Mouse (Mus musculus): ENCODE measurements around the gene Sycp2l. TPM values are rescaled to one million over a fixed set of nuclear protein-coding genes. Genes with fewer than 3 reads are reported as not detected.
A peak's percentile ranks its signal among the peaks of the same experiment; 100 is the strongest.

Sycp2l gene
- polyA plus RNA-seq, 1 experiment = 0.37 TPM

- Histone ChIP-seq H3K27ac (ENCODE audit: insufficient read depth, low read length) (no peak overlapping the region), H3K4me3 (ENCODE audit: low read depth, low read length) (no peak overlapping the region), H3K4me1 (ENCODE audit: control insufficient read depth, insufficient read depth, low read length) (no peaks in the 10 kb centered on the region), H3K9me3 (replicated peaks; ENCODE audit: control insufficient read depth, insufficient read depth, low read length, poor library complexity, severe bottlenecking) (no peaks in the 10 kb centered on the region), H3K27me3 (ENCODE audit: control insufficient read depth, insufficient read depth, low read length, poor library complexity, severe bottlenecking) (no peaks in the 10 kb centered on the region), H3K36me3 (ENCODE audit: control insufficient read depth, insufficient read depth, low read length, poor library complexity, severe bottlenecking) (no peaks in the 10 kb centered on the region), H3K9ac (ENCODE audit: low read depth, poor library complexity, severe bottlenecking) (no peak overlapping the region)
- no peak for TF ChIP-seq POLR2A (IDR thresholded peaks at IDR 0.05; ENCODE audit: insufficient read depth, low read length)
- TF ChIP-seq EP300 (IDR thresholded peaks at IDR 0.05; ENCODE audit: insufficient read depth, low read depth, low read length) = no peak
- TF ChIP-seq CTCF (IDR thresholded peaks at IDR 0.05; ENCODE audit: low read depth, low read length) = no peak
These were observed 97.2 kb downstream of the Sycp2l start for GRCm38 (mm10) chr13:41211276-41211675.

- H3K9ac ChIP-seq (ENCODE audit: low read depth, poor library complexity, severe bottlenecking) = no peak overlapping the region
- no peak overlapping the region for H3K4me3 ChIP-seq (ENCODE audit: low read depth, low read length)
- no peaks in the 10 kb centered on the region for H3K9me3 ChIP-seq (replicated peaks; ENCODE audit: control insufficient read depth, insufficient read depth, low read length, poor library complexity, severe bottlenecking)
- H3K4me1 ChIP-seq (ENCODE audit: control insufficient read depth, insufficient read depth, low read length) = no peaks in the 10 kb centered on the region
- H3K27ac ChIP-seq (ENCODE audit: insufficient read depth, low read length) = no peak overlapping the region
- no peak for TF ChIP-seq EP300 (IDR thresholded peaks at IDR 0.05; ENCODE audit: insufficient read depth, low read depth, low read length)
- no peak for TF ChIP-seq POLR2A (IDR thresholded peaks at IDR 0.05; ENCODE audit: insufficient read depth, low read length)
- no peak for TF ChIP-seq CTCF (IDR thresholded peaks at IDR 0.05; ENCODE audit: low read depth, low read length)
- H3K27me3 ChIP-seq (ENCODE audit: control insufficient read depth, insufficient read depth, low read length, poor library complexity, severe bottlenecking) = no peaks in the 10 kb centered on the region
- no peaks in the 10 kb centered on the region for H3K36me3 ChIP-seq (ENCODE audit: control insufficient read depth, insufficient read depth, low read length, poor library complexity, severe bottlenecking)
These were observed 98.6 kb downstream of the Sycp2l start for GRCm38 (mm10) chr13:41212558-41213322.

DNA sequence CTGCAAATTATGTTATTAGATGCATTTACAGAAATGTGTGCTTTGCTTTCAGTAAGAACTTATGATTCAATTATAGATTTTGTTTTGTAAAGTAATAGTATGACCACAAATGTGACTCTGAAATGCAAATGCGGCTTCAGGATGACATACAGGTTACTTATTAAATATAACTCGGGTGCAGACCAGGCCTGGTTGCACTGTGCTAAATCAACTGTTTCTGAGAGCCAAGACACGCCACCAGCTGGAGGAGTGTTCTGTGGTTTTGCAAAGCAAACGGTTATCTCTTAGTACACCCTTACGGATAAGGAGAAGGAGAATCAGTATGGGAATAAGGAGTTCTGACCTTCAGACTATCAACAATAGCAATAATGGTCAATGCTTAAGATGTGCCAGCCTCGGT, 101.6 kb downstream of the Sycp2l start:
- H3K27ac ChIP-seq (ENCODE audit: insufficient read depth, low read length) = no peak overlapping the region
- H3K36me3 ChIP-seq (ENCODE audit: control insufficient read depth, insufficient read depth, low read length, poor library complexity, severe bottlenecking) = no peaks in the 10 kb centered on the region
- H3K4me3 ChIP-seq (ENCODE audit: low read depth, low read length) = no peak overlapping the region
- no peak overlapping the region for H3K9ac ChIP-seq (ENCODE audit: low read depth, poor library complexity, severe bottlenecking)
- H3K4me1 ChIP-seq (ENCODE audit: control insufficient read depth, insufficient read depth, low read length) = no peaks in the 10 kb centered on the region
- TF ChIP-seq CTCF (IDR thresholded peaks at IDR 0.05; ENCODE audit: low read depth, low read length) (no peak), POLR2A (IDR thresholded peaks at IDR 0.05; ENCODE audit: insufficient read depth, low read length) (no peak)
- H3K9me3 ChIP-seq (replicated peaks; ENCODE audit: control insufficient read depth, insufficient read depth, low read length, poor library complexity, severe bottlenecking) = no peaks in the 10 kb centered on the region
- H3K27me3 ChIP-seq (ENCODE audit: control insufficient read depth, insufficient read depth, low read length, poor library complexity, severe bottlenecking) = peaks cover 2% of the 10 kb centered on the region; the same call in 1 of the 2 replicates

DNA sequence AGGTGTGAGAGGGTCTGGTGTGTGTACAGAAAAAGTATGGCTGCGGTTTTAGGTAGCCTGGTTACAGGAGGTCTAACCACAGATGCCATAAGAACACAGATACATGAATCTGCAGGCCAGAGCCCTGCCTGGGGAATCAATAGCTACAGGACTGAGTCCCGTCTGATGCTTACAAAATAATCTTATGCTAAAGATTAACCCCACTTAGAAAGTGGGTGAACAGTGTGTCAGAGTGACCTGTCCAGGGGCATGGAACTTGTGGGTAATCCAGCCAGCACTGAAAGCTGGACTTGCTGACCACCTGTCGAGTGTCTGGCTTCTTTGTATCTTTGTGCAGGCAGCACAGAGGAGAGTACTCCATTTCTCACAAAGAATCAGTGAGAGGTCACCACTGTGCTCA, 102.1 kb downstream of the Sycp2l start:
- no peaks in the 10 kb centered on the region for H3K4me1 ChIP-seq (ENCODE audit: control insufficient read depth, insufficient read depth, low read length)
- no peaks in the 10 kb centered on the region for H3K36me3 ChIP-seq (ENCODE audit: control insufficient read depth, insufficient read depth, low read length, poor library complexity, severe bottlenecking)
- H3K9me3 ChIP-seq (replicated peaks; ENCODE audit: control insufficient read depth, insufficient read depth, low read length, poor library complexity, severe bottlenecking) = no peaks in the 10 kb centered on the region
- H3K27ac ChIP-seq (ENCODE audit: insufficient read depth, low read length) = no peak overlapping the region
- TF ChIP-seq POLR2A (IDR thresholded peaks at IDR 0.05; ENCODE audit: insufficient read depth, low read length) (no peak), EP300 (IDR thresholded peaks at IDR 0.05; ENCODE audit: insufficient read depth, low read depth, low read length) (no peak), CTCF (IDR thresholded peaks at IDR 0.05; ENCODE audit: low read depth, low read length) (no peak)
- no peak overlapping the region for H3K9ac ChIP-seq (ENCODE audit: low read depth, poor library complexity, severe bottlenecking)
- H3K27me3 ChIP-seq (ENCODE audit: control insufficient read depth, insufficient read depth, low read length, poor library complexity, severe bottlenecking) = peaks cover 2% of the 10 kb centered on the region; the same call in 1 of the 2 replicates
- H3K4me3 ChIP-seq (ENCODE audit: low read depth, low read length) = no peak overlapping the region

- TF ChIP-seq CTCF (IDR thresholded peaks at IDR 0.05; ENCODE audit: low read depth, low read length) (no peak), POLR2A (IDR thresholded peaks at IDR 0.05; ENCODE audit: insufficient read depth, low read length) (no peak), EP300 (IDR thresholded peaks at IDR 0.05; ENCODE audit: insufficient read depth, low read depth, low read length) (no peak)
- peaks cover 2% of the 10 kb centered on the region; the same call in 1 of the 2 replicates for H3K27me3 ChIP-seq (ENCODE audit: control insufficient read depth, insufficient read depth, low read length, poor library complexity, severe bottlenecking)
- H3K9ac ChIP-seq (ENCODE audit: low read depth, poor library complexity, severe bottlenecking) = no peak overlapping the region
- H3K4me1 ChIP-seq (ENCODE audit: control insufficient read depth, insufficient read depth, low read length) = no peaks in the 10 kb centered on the region
- no peaks in the 10 kb centered on the region for H3K36me3 ChIP-seq (ENCODE audit: control insufficient read depth, insufficient read depth, low read length, poor library complexity, severe bottlenecking)
- H3K4me3 ChIP-seq (ENCODE audit: low read depth, low read length) = no peak overlapping the region
- no peaks in the 10 kb centered on the region for H3K9me3 ChIP-seq (replicated peaks; ENCODE audit: control insufficient read depth, insufficient read depth, low read length, poor library complexity, severe bottlenecking)
- no peak overlapping the region for H3K27ac ChIP-seq (ENCODE audit: insufficient read depth, low read length)
These were observed 104.9 kb downstream of the Sycp2l start for GRCm38 (mm10) chr13:41219056-41219455.

- TF ChIP-seq CTCF (IDR thresholded peaks at IDR 0.05; ENCODE audit: low read depth, low read length) (no peak), POLR2A (IDR thresholded peaks at IDR 0.05; ENCODE audit: insufficient read depth, low read length) (no peak), EP300 (IDR thresholded peaks at IDR 0.05; ENCODE audit: insufficient read depth, low read depth, low read length) (no peak)
These were observed 105.7 kb downstream of the Sycp2l start for GRCm38 (mm10) chr13:41219687-41220303.

More at GRCm38 (mm10) chr13:41219687-41220303, 105.7 kb downstream of the Sycp2l start:
- Histone ChIP-seq H3K27ac (ENCODE audit: insufficient read depth, low read length) (no peak overlapping the region), H3K36me3 (ENCODE audit: control insufficient read depth, insufficient read depth, low read length, poor library complexity, severe bottlenecking) (no peaks in the 10 kb centered on the region), H3K27me3 (ENCODE audit: control insufficient read depth, insufficient read depth, low read length, poor library complexity, severe bottlenecking) (peaks cover 2% of the 10 kb centered on the region; the same call in 1 of the 2 replicates), H3K4me1 (ENCODE audit: control insufficient read depth, insufficient read depth, low read length) (no peaks in the 10 kb centered on the region), H3K9me3 (replicated peaks; ENCODE audit: control insufficient read depth, insufficient read depth, low read length, poor library complexity, severe bottlenecking) (no peaks in the 10 kb centered on the region), H3K9ac (ENCODE audit: low read depth, poor library complexity, severe bottlenecking) (peak overlapping the region; percentile 79), H3K4me3 (ENCODE audit: low read depth, low read length) (peak overlapping the region; percentile 88)
